Mouse (Mus musculus) Patski (cell line): Measurements from ENCODE around the gene Fam122a. TPM values are rescaled to one million over a fixed set of nuclear protein-coding genes. Genes with fewer than 3 reads are reported as not detected.
A peak's percentile ranks its signal among the peaks of the same experiment; 100 is the strongest.

Experiments
- ATAC-seq: fragments of 100-300 bp; one replicate; pipeline ENCODE4 v1.8.0; 2021
- CTCF ChIA-PET: fragments of 350-600 bp; sonication (Branson Sonifier 250); formaldehyde crosslinking; loops from one replicate; lab custom pipeline; 2022; ENCODE audit warnings: inconsistent platforms; lab: Charles Lee
- POLR2A ChIA-PET: fragments of 350-600 bp; sonication (Branson Sonifier 250); formaldehyde crosslinking; loops from one replicate; lab custom pipeline; 2022; ENCODE audit warnings: antibody characterized with exemption, inconsistent platforms; lab: Charles Lee
- DNase-seq: peaks from one replicate; pipeline ENCODE4 v3.0.0-alpha.2; 2011; ENCODE audit warnings: low read depth, low spot score
- H3K27me3 ChIP-seq: fragments of 371-371 bp; one replicate; pipeline ENCODE4 v1.5.1; 2021
- CTCF ChIP-seq: fragments of 100-300 bp; IDR thresholded peaks from one replicate; pipeline ENCODE4 v1.5.1; 2021
- in situ Hi-C: fragments of 300-500 bp; cut with MboI; formaldehyde crosslinking; loops from 3 replicates; pipeline ENCODE4 v1.11.1; 2018; ENCODE audit warnings: low pct_unique_long_range_greater_than_20kb, mixed read lengths
- polyA plus RNA-seq: library from polyadenylated mRNA; unstranded; gene quantifications from one replicate; pipeline ENCODE4 v1.2.3, GENCODE M21; 2021

Gene Fam122a
- 29.6 TPM for polyA plus RNA-seq

GRCm38 (mm10) chr19:24476929-24477882 is at the start of gene Fam122a:
Gene Fam122a, minus strand, starts transcription at chr19:24477356.
- no peaks in the 10 kb centered on the region for H3K27me3 ChIP-seq
- peak; percentile 85 for TF ChIP-seq CTCF
- in situ Hi-C loops: no loop called here
- POLR2A ChIA-PET: interaction anchor here (0.6 to 1.3 kb wide), 2 partner anchors 13 to 636 kb away, joined by 3 read pairs; no protein-coding TSS in a partner anchor
- peak; percentile 87 for ATAC-seq
- CTCF ChIA-PET: interaction anchor here (1.0 kb wide), 1 partner anchor 76 kb away, joined by 4 read pairs; no protein-coding TSS in a partner anchor
- DNase-seq: peak; percentile 39

- in situ Hi-C loops: no loop called here
- TF ChIP-seq CTCF: no peak
- POLR2A ChIA-PET: interaction anchor here (0.5 kb wide), 1 partner anchor 13 kb away, joined by 3 read pairs; no protein-coding TSS in a partner anchor
- DNase-seq (no peak), ATAC-seq (no peak)
- peaks cover 20% of the 10 kb centered on the region for H3K27me3 ChIP-seq
- CTCF ChIA-PET: interaction anchor here (1.2 kb wide), 1 partner anchor 18 kb away, joined by 3 read pairs; no protein-coding TSS in a partner anchor
Measured at GRCm38 (mm10) chr19:24523476-24524313, 46.5 kb upstream of the Fam122a start.

- in situ Hi-C loops: no loop called here
Measured at GRCm38 (mm10) chr19:24521997-24522396, 44.8 kb upstream of the Fam122a start.

GRCm38 (mm10) chr19:24521146-24521545 is 44.0 kb upstream of the Fam122a start:
- POLR2A ChIA-PET: interaction anchor here (0.7 to 0.9 kb wide), 2 partner anchors 114 to 296 kb away, joined by 3 to 8 read pairs; no protein-coding TSS in a partner anchor
- in situ Hi-C loops: no loop called here
- DNase-seq (no peak), ATAC-seq (no peak)
- H3K27me3 ChIP-seq: peaks cover 20% of the 10 kb centered on the region
- TF ChIP-seq CTCF: no peak
- CTCF ChIA-PET: no interaction called here

More at GRCm38 (mm10) chr19:24521997-24522396, 44.8 kb upstream of the Fam122a start:
- no peak for TF ChIP-seq CTCF
- ChIA-PET POLR2A (no interaction called here), CTCF (no interaction called here)
- ATAC-seq (no peak), DNase-seq (no peak)
- peaks cover 20% of the 10 kb centered on the region for H3K27me3 ChIP-seq

- CTCF ChIA-PET: no interaction called here
- ATAC-seq (no peak), DNase-seq (no peak)
- POLR2A ChIA-PET: no interaction called here
- peaks cover 20% of the 10 kb centered on the region for H3K27me3 ChIP-seq
- in situ Hi-C loops: no loop called here
- no peak for TF ChIP-seq CTCF
Measured at GRCm38 (mm10) chr19:24519732-24520409, 42.7 kb upstream of the Fam122a start.

- TF ChIP-seq CTCF: no peak
- CTCF ChIA-PET: no interaction called here
- DNase-seq (no peak), ATAC-seq (no peak)
- H3K27me3 ChIP-seq: peaks cover 14% of the 10 kb centered on the region
- POLR2A ChIA-PET: no interaction called here
- in situ Hi-C loops: no loop called here
Measured at GRCm38 (mm10) chr19:24518384-24518783, 41.2 kb upstream of the Fam122a start.

- in situ Hi-C loops: no loop called here
- no peak for ATAC-seq
- H3K27me3 ChIP-seq: peaks cover 8% of the 10 kb centered on the region
- TF ChIP-seq CTCF: no peak
- POLR2A ChIA-PET: no interaction called here
- CTCF ChIA-PET: no interaction called here
- DNase-seq: no peak
Measured at GRCm38 (mm10) chr19:24517057-24517456, 39.9 kb upstream of the Fam122a start.

- H3K27me3 ChIP-seq: peaks cover 6% of the 10 kb centered on the region
- in situ Hi-C loops: no loop called here
- ChIA-PET CTCF (no interaction called here), POLR2A (no interaction called here)
- ATAC-seq (no peak), DNase-seq (no peak)
- no peak for TF ChIP-seq CTCF
Measured at GRCm38 (mm10) chr19:24515941-24516340, 38.8 kb upstream of the Fam122a start.

GRCm38 (mm10) chr19:24514661-24515642 is 37.8 kb upstream of the Fam122a start:
- peaks cover 4% of the 10 kb centered on the region for H3K27me3 ChIP-seq
- ChIA-PET CTCF (interaction anchor here (1.3 kb wide), 1 partner anchor 90 kb away, joined by 3 read pairs; no protein-coding TSS in a partner anchor), POLR2A (interaction anchor here (0.5 kb wide), 1 partner anchor 51 kb away, joined by 3 read pairs; no protein-coding TSS in a partner anchor)
- no peak for DNase-seq
- no peak for TF ChIP-seq CTCF
- no peak for ATAC-seq
- in situ Hi-C loops: no loop called here
